Mouse (Mus musculus) heart, embryonic 14.5 days (tissue): Measurements from ENCODE around the gene Pdcd4. TPM values are rescaled to one million over a fixed set of nuclear protein-coding genes. Genes with fewer than 3 reads are reported as not detected.
"Not testable (repeated sequence)": the region's sequence is repeated elsewhere in the genome, so short reads cannot be mapped to it uniquely, and the experiment has no call there.

Experiments used
- ATAC-seq: fragments of 200-750 bp; cut with Nextera tagmentation; 2 replicates; pipeline ENCODE4 v1.8.0; 2017; ENCODE audit warnings: low read depth, moderate TSS enrichment; ENCODE audit not compliant: insufficient number of reproducible peaks, insufficient read depth, low FRiP score
- H3K27ac ChIP-seq, 2 experiments: fragments of 200-500 bp in 1 of 2; fragments of 300-500 bp in 1 of 2; sonication (generic) in 1 of 2; replicated peaks in 1 of 2; 2 replicates each; pipeline ENCODE4 v1.5.1; 2012 to 2014; ENCODE audit warnings: low read depth in 2 of 2, low read length in 2 of 2, control low read depth in 1 of 2, mild to moderate bottlenecking in 1 of 2, mixed read lengths in 1 of 2; ENCODE audit not compliant: control insufficient read depth in 1 of 2, insufficient read depth in 1 of 2
- H3K27me3 ChIP-seq: fragments of 300-500 bp; sonication (generic); 2 replicates; pipeline ENCODE4 v1.6.1; 2014; ENCODE audit warnings: mild to moderate bottlenecking, low read length, control low read depth; ENCODE audit not compliant: control insufficient read depth, insufficient read depth
- H3K36me3 ChIP-seq: fragments of 300-500 bp; sonication (generic); 2 replicates; pipeline ENCODE4 v1.6.1; 2014; ENCODE audit warnings: mild to moderate bottlenecking, control low read depth, low read length, mixed read lengths; ENCODE audit not compliant: control insufficient read depth, insufficient read depth
- H3K4me1 ChIP-seq, 2 experiments: fragments of 200-500 bp in 1 of 2; fragments of 300-500 bp in 1 of 2; sonication (generic) in 1 of 2; 2 replicates each; pipeline ENCODE4 v1.6.1; 2012 to 2014; ENCODE audit warnings: low read length in 2 of 2, control low read depth in 1 of 2, mixed read lengths in 1 of 2; ENCODE audit not compliant: control insufficient read depth in 2 of 2, insufficient read depth in 2 of 2
- H3K4me2 ChIP-seq: fragments of 300-500 bp; sonication (generic); 2 replicates; pipeline ENCODE4 v1.6.1; 2014; ENCODE audit warnings: mild to moderate bottlenecking, low read length
- H3K4me3 ChIP-seq, 2 experiments: fragments of 200-500 bp in 1 of 2; fragments of 300-500 bp in 1 of 2; sonication (generic) in 1 of 2; 2 replicates each; pipeline ENCODE4 v1.5.1; 2012 to 2014; ENCODE audit warnings: low read length in 2 of 2, mild to moderate bottlenecking in 2 of 2, control low read depth in 1 of 2, low read depth in 1 of 2, moderate library complexity in 1 of 2; ENCODE audit not compliant: control insufficient read depth in 1 of 2, insufficient read depth in 1 of 2
- H3K9ac ChIP-seq: fragments of 300-500 bp; sonication (generic); 2 replicates; pipeline ENCODE4 v1.6.1; 2014; ENCODE audit warnings: mild to moderate bottlenecking, low read length
- H3K9me3 ChIP-seq: fragments of 300-500 bp; sonication (generic); 2 replicates; pipeline ENCODE4 v1.6.1; 2016; ENCODE audit warnings: low read length, control low read depth; ENCODE audit not compliant: control insufficient read depth
- WGBS: fragments of 180-500 bp; shearing (Covaris S2); extraction: QIAGEN DNeasy Blood & Tissue Kit; methylation state at CpG from one replicate; pipeline ENCODE4 v1.1.7; 2014; 5-methylcytosine and 5-hydroxymethylcytosine counted together
- polyA plus RNA-seq: library from polyadenylated mRNA; unstranded; fragments of >200 nt; fragmentation: Nextera tagmentation; extraction: Ambion mirVana; gene quantifications from 2 replicates; pipeline ENCODE4 v1.2.1, GENCODE M21; 2014

Pdcd4 gene
- polyA plus RNA-seq, 1 experiment from 2014 or later, result 45.6 TPM

- H3K4me3 ChIP-seq, result no peak overlapping the region
- no peak overlapping the region for H3K27ac ChIP-seq
- no peak overlapping the region for H3K4me2 ChIP-seq
- H3K9me3 ChIP-seq, result no peaks in the 10 kb centered on the region
- no peaks in the 10 kb centered on the region for H3K27me3 ChIP-seq
- no peaks in the 10 kb centered on the region for H3K4me1 ChIP-seq
- no peaks in the 10 kb centered on the region; the same call in 1 of the 2 replicates for H3K36me3 ChIP-seq
- no peak for ATAC-seq
- H3K9ac ChIP-seq, result no peak overlapping the region
- 89% methylated on average over 4 of the region's 4 CpGs for WGBS
These were observed 70.5 kb downstream of the Pdcd4 start for GRCm38 (mm10) chr19:53962511-53962910.

- not testable (repeated sequence) for H3K27ac ChIP-seq, H3K9ac ChIP-seq, H3K4me3 ChIP-seq, H3K4me2 ChIP-seq, H3K4me1 ChIP-seq, H3K27me3 ChIP-seq, H3K9me3 ChIP-seq, ATAC-seq, H3K36me3 ChIP-seq
- 97% methylated on average over 3 of the region's 3 CpGs for WGBS
These were observed 72.3 kb downstream of the Pdcd4 start for GRCm38 (mm10) chr19:53964347-53964746.

- Histone ChIP-seq H3K9ac (no peak overlapping the region), H3K4me1 (no peaks in the 10 kb centered on the region), H3K36me3 (no peaks in the 10 kb centered on the region; the same call in 1 of the 2 replicates), H3K4me2 (no peak overlapping the region), H3K27ac (no peak overlapping the region), H3K4me3 (no peak overlapping the region), H3K27me3 (no peaks in the 10 kb centered on the region), H3K9me3 (no peaks in the 10 kb centered on the region)
- ATAC-seq, result no peak
- 81% methylated on average over 10 of the region's 10 CpGs for WGBS
These were observed 73.0 kb downstream of the Pdcd4 start for GRCm38 (mm10) chr19:53964910-53965633.

GRCm38 (mm10) chr19:53969226-53969625 lies 77.2 kb downstream of the Pdcd4 start:
- Histone ChIP-seq H3K4me2 (no peak overlapping the region), H3K4me3 (no peak overlapping the region), H3K36me3 (no peaks in the 10 kb centered on the region), H3K27ac (no peak overlapping the region), H3K4me1 (peaks cover 0 to 3% of the 10 kb centered on the region in 2 experiments; a peak in 1 of 4 replicates), H3K27me3 (no peaks in the 10 kb centered on the region), H3K9me3 (no peaks in the 10 kb centered on the region), H3K9ac (no peak overlapping the region)
- 84% methylated on average over 3 of the region's 3 CpGs for WGBS
- no peak for ATAC-seq

- 54% methylated on average over 7 of the region's 7 CpGs for WGBS
- peaks cover 0 to 3% of the 10 kb centered on the region in 2 experiments; a peak in 1 of 4 replicates for H3K4me1 ChIP-seq
- no peak for ATAC-seq
These were observed 79.9 kb downstream of the Pdcd4 start for GRCm38 (mm10) chr19:53971938-53972337.

GRCm38 (mm10) chr19:53973656-53974055 lies 81.6 kb downstream of the Pdcd4 start:
- WGBS, result 70% methylated on average over 1 of the region's 1 CpGs
- no peaks in the 10 kb centered on the region for H3K27me3 ChIP-seq

More at GRCm38 (mm10) chr19:53971938-53972337, 79.9 kb downstream of the Pdcd4 start:
- Histone ChIP-seq H3K9ac (no peak overlapping the region), H3K27me3 (no peaks in the 10 kb centered on the region), H3K27ac (no peak overlapping the region), H3K4me2 (no peak overlapping the region), H3K4me3 (no peak overlapping the region), H3K36me3 (no peaks in the 10 kb centered on the region), H3K9me3 (no peaks in the 10 kb centered on the region)

More at GRCm38 (mm10) chr19:53973656-53974055, 81.6 kb downstream of the Pdcd4 start:
- no peaks in the 10 kb centered on the region for H3K9me3 ChIP-seq
- no peak overlapping the region for H3K4me3 ChIP-seq
- no peak overlapping the region for H3K27ac ChIP-seq
- no peak for ATAC-seq
- H3K4me2 ChIP-seq, result no peak overlapping the region
- peaks cover 4% of the 10 kb centered on the region; the same call in 1 of the 2 replicates for H3K36me3 ChIP-seq
- H3K9ac ChIP-seq, result no peak overlapping the region
- H3K4me1 ChIP-seq, result peaks cover 0 to 3% of the 10 kb centered on the region in 2 experiments; a peak in 1 of 4 replicates
